Mouse (Mus musculus) inflammation-experienced regulatory T-cells (primary cell): ENCODE results near the gene Naif1. TPM values are rescaled to one million over a fixed set of nuclear protein-coding genes. Genes with fewer than 3 reads are reported as not detected.

Source experiments
- polyA plus RNA-seq, 2 experiments: library from polyadenylated mRNA; unstranded; fragments of 100-300 nt; shearing (Covaris generic); gene quantifications; one replicate each; pipeline ENCODE4 v1.2.1; 2017

Gene Naif1
- polyA plus RNA-seq: 10 to 100 TPM in 1 of 2 experiments, 1 to 10 TPM in 1; 8.7 to 14.3 TPM

GRCm38 (mm10) chr2:32449761-32450754 lies at the start of gene Naif1:
Gene Naif1 (plus strand): TSS chr2:32450457.

DNA sequence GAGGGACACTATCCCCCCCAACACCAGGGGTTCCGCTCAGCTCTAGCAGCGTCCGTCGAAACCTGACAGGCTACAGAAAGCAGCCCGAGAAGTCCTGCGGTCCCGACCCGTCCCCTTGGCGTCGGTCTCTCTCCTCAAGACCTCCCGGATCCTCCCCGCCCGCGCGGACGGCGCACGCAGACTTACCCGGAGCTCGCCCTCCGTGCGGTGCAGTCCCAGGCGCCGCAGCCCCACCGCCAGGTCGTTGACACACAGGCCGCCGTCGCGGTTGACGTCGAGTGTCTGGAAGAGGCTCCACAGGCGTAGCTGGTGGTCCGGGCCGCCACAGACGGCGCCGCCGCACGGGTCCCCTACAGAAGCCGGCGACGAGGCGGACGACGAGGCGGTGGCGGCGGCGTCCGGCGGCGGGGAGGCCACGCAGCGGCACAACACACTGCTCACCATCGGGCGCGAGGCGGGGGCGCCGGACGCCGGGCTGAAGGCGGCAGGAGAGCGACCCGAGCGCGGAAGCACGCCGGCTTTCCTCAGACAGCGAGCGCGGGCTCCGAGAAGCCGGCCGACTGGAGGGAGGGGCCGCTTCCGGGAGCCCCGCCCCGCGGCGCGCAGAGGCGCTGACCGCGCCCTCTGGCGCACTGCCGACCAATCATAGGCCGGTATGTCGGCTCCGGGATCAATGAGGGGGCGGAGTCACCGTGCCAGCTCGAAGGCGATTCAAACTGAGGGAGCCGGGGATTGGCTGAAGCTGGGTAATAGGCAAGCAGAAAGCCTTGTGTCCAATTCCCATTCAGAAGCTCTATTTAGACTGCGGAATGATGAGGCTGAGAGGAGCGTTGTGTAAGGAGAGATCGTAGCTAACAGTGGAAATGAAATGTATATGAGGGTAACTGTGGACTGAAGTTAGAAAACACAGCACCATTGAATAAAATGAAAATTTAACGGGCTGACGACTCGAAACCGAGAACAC lies 906 bp downstream of the Naif1 start, which contains the start of gene Slc25a25:
Slc25a25 (minus strand) TSS at position 565 of the 964 bp plus-strand sequence.

Other genes starting within 250 kb of the Naif1 start
- 1 to 10 TPM; 6.6 to 7.3 TPM for gene Pomt1, start 213.9 kb upstream of the Naif1 start, polyA plus RNA-seq
- 100 to 1,000 TPM in 1 of 2 experiments, 10 to 100 TPM in 1; 89.9 to 103 TPM for gene Uck1, start 190.3 kb upstream of the Naif1 start, polyA plus RNA-seq
- gene Golga2, start 163.1 kb upstream of the Naif1 start, polyA plus RNA-seq: 10 to 100 TPM; 41.9 to 42.0 TPM
- 100 to 1,000 TPM; 222 to 264 TPM for gene Swi5, start 162.4 kb upstream of the Naif1 start, polyA plus RNA-seq
- gene Ciz1, start 98.1 kb upstream of the Naif1 start, polyA plus RNA-seq: 100 to 1,000 TPM; 110 to 117 TPM
- under 1 TPM; 0.07 to 0.88 TPM for gene Dnm1, start 97.1 kb upstream of the Naif1 start, polyA plus RNA-seq
- gene 1110008P14Rik, start 68.5 kb upstream of the Naif1 start, polyA plus RNA-seq: 10 to 100 TPM; 61.9 to 74.2 TPM
- not detected for gene Lcn2, start 62.2 kb upstream of the Naif1 start, polyA plus RNA-seq
- gene Ptges2, start 54.6 kb upstream of the Naif1 start, polyA plus RNA-seq: 10 to 100 TPM; 17.9 to 24.6 TPM
- 10 to 100 TPM; 19.0 to 24.9 TPM for gene Slc25a25, start 988 bp downstream of the Naif1 start, polyA plus RNA-seq
- 100 to 1,000 TPM; 112 to 232 TPM for gene Fam102a, start 84.9 kb downstream of the Naif1 start, polyA plus RNA-seq
- gene Dpm2, start 120.4 kb downstream of the Naif1 start, polyA plus RNA-seq: 100 to 1,000 TPM in 1 of 2 experiments, 10 to 100 TPM in 1; 73.9 to 113 TPM
- gene Pip5kl1, start 124.3 kb downstream of the Naif1 start, polyA plus RNA-seq: 1 to 10 TPM in 1 of 2 experiments, under 1 TPM in 1; 0.27 to 1.9 TPM
- under 1 TPM in 1 of 2 experiments, not detected in 1; 0.94 TPM for gene 9430097D07Rik, start 125.2 kb downstream of the Naif1 start, polyA plus RNA-seq
- 10 to 100 TPM; 32.7 to 45.6 TPM for gene St6galnac4, start 136.6 kb downstream of the Naif1 start, polyA plus RNA-seq
- 1 to 10 TPM; 1.8 to 7.4 TPM for gene St6galnac6, start 149.3 kb downstream of the Naif1 start, polyA plus RNA-seq
- gene Ak1, start 171.3 kb downstream of the Naif1 start, polyA plus RNA-seq: 1 to 10 TPM in 1 of 2 experiments, under 1 TPM in 1; 0.07 to 1.8 TPM
- gene Eng, start 196.1 kb downstream of the Naif1 start, polyA plus RNA-seq: 1 to 10 TPM in 1 of 2 experiments, under 1 TPM in 1; 0.47 to 1.7 TPM